Mouse (Mus musculus) hematopoietic stem cell, adult 5-6 weeks (primary cell): ENCODE measurements around the gene Col24a1. TPM values are rescaled to one million over a fixed set of nuclear protein-coding genes. Genes with fewer than 3 reads are reported as not detected.

Experiments used
- ATAC-seq, 2 experiments: fragments of 125-278 bp in 1 of 2; replicated peaks in 1 of 2; 2 replicates each; pipeline ENCODE4 v1.8.0; 2016 to 2017; ENCODE audit warnings: inconsistent platforms in 2 of 2, mild to moderate bottlenecking in 2 of 2, moderate number of reproducible peaks in 2 of 2, low read depth in 1 of 2, moderate TSS enrichment in 1 of 2; ENCODE audit not compliant: low FRiP score in 2 of 2, poor library complexity in 2 of 2, severe bottlenecking in 2 of 2, insufficient read depth in 1 of 2, low TSS enrichment in 1 of 2
- total RNA-seq: library from RNA; stranded (forward); fragments of 172-1452, 232-1000 nt; gene quantifications from 2 replicates; pipeline ENCODE4 v1.2.3, GENCODE M21; 2017

The Col24a1 gene
- not detected in 2 replicates for total RNA-seq

DNA sequence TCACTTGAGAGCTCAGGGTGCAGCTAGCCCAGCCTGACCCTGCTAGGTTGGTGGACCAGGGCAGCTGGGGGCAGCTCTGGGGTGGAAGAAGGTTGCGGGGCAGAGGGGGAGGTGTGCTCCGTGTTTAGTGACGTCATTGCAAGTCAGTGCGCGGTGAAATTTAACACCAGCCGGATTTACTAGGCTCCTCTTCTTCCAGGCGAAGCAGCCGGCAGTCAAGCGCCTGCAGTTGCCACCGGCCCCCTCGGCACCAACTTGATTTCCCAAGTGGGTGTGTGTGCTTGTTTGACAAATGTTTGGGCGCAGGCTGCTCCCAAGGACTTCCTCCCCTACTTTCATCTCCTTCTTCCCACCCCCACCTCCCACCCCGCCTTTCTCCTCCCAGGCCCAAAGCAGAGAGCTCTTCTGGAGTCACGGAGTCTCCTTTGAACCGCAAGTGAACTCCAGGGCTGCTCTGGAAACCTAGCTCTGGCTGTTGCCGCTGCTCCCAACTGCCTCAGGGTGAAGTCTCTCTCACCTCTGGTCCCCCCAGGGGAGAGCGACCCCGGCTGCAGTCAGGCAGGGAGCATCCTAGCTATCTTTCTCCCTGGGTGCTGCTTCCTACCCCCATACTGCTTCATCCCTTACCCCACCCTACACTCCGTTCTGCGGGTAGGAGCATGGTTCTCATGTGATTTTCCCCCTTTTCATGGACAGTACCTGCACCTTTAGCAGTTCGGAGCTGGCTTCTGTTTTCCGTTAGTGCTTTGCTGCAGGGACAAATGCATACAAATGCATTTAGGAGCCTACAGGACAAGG lies at the start of gene Col24a1:
Gene Col24a1, plus strand, starts transcription at position 136 of the 798 bp plus-strand sequence.
- ATAC-seq: peak in 1 of 2 experiments; percentile 53; a peak in 3 of 4 replicates

GRCm38 (mm10) chr3:145248040-145248439 lies 44.2 kb upstream of the Col24a1 start:
- ATAC-seq: no peak

DNA sequence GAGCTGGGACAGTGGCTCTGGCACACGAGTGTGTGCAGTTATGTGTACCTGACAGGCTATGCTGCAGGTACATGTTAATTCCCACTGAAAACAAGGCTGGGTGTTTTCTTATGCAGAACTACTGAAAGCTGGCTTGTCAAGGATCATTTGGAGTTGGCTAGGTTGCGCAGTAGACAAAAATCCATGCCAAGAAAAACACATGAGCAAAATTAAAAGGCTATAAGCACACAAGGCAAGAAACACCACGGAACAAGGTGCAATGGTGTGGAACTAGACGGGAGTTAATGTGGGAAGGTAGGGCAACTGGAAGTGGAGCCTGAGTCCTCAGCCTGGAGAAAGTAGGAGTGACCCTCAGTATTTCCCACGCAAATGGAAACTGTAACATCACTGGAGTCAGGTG lies 39.2 kb upstream of the Col24a1 start:
- no peak for ATAC-seq

- no peak for ATAC-seq
Observed at GRCm38 (mm10) chr3:145254764-145255396, 37.4 kb upstream of the Col24a1 start.

DNA sequence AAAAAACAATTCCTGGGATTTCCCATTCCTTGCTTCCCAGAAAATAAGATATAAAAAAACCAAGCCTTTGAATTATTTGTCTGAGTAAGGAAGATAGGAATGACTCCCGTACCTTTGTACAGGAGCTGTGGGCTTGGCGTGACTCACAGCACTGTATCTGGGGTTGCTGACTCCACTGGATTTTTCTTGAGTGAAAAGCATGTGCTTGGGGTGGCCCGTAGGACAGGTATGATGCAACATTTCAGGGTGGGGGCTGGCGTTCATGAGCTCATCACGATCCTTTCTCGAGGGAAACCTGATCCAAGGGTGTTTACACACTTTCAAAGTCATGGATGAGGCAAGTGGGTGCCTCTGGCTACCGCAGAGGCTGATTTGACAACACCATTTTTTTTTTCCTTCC lies 35.6 kb upstream of the Col24a1 start:
- no peak for ATAC-seq

GRCm38 (mm10) chr3:145259678-145260077 lies 32.6 kb upstream of the Col24a1 start:
- ATAC-seq: no peak

GRCm38 (mm10) chr3:145263131-145263530 lies 29.1 kb upstream of the Col24a1 start:
- ATAC-seq: no peak

DNA sequence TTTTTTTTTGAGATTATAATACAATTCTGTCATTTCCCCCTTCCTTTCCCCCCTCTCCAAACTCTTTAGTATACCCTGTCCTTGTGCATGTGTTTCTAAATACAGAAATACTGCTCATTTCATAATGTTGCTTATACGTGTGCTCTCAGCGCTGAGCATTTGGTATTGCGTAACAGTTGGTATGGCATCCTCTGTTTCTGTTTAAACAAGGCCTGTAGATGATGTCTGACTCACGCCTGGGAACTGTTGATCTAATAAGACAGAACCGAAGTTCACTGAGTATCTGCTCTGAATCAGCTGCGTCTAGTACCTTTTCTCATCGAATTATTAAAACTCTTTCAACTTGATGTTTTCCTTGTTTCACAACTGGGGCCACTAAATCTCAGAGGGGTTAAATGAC lies 24.2 kb upstream of the Col24a1 start:
- no peak for ATAC-seq

DNA sequence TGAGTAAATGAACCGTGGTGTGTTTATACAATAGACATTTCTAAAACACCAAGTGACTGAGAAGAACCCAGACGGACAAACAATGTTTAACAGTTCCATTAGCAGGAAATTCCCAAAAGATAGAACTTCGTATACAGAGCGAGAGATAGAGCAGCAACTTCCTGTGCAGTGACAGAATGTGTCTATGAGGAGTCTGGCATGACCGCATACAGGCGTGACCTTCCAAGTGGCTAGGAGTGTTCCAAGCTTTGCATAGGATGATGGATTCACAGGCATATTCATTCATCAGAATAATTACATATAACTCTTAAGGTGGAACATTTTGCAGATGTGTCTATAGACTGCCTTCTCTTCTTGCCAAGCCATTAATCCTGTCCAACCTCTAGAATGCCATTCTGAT lies 18.1 kb upstream of the Col24a1 start:
- no peak for ATAC-seq

DNA sequence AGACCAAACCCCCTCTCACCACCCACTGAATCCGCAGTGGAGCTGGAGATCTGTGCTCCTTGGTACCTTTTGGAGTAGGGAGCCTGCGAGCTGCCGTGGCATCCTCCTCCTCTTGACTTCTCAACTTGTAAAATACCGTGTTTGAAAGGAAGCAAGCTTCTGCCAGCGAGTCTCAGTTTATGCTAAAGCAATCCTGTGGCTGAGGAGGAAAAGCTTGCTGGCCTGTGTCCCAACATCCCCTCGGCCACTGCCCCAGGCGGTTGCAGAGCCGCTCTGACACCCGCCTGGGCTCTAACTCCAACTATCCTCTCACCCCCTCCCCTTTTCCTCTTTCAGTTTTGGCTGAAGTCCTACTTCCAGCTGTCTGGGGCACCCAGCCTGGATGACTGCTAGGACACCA lies 935 bp downstream of the Col24a1 start:
- 0 out of 4 replicates have a peak, but pooled peaks of 1 of the 2 experiments have one; percentile 11 for ATAC-seq

DNA sequence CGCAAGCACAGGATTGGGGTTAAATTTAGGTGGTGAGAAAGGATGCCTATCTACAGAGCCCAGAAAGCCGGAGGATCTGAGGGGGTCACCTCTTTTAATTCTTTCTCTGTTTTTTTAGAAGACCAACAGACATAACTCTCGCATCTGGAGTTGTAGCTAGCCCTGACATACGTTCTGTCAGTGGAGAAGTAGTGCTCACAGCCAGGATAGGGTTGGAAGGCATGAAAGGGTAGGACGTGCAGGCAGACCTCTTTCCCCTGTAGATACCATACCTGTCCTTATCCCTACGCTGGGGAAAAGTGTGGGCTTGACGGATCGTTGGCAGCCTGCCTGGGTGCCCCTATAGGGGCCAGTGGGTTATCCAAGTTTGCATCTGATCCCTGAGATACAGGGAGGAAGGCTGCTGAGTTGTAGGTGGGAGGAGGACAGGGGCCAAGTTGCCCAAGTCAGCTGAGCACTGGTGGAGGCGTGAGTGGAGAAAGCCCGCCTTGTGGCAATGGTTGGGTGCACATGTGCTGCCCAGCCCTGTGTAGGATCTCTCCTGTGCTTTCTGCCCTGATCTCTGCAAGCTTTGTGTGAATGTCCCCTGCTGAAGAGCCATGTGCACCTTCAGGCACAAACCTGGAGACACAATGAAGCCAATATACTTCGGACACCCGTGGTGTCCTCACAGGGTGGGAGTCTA lies 1.5 kb downstream of the Col24a1 start:
- ATAC-seq: no peak; a peak in 1 of 4 replicates

DNA sequence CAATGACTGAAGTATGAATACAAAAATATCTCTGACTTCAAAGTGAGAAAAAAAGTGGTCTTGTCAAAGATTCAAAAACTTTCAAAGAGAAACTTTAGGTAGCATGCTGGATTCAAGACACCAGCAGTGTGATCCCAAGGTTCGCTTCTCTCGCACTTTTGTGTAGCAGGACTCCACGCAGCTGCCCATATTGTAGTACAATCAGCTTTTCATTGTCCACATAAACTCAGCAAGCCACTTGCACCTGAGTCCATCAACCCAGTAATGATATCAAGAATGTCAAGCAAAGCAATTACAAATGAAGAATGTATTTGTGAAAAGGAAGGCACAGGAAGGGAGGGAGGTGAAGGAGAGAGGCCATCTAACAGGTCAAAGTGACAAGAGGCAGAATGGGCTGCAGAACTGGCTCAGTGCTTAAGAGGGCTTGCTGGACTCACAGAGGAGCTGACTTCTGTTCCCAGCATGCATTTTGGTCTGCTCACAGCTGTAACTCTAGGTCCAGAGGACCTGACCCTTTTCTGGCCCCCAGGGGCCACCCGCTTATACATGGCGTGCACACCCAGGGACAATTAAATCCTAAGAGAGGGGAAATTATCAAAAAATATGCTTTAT lies 7.8 kb downstream of the Col24a1 start:
- no peak for ATAC-seq

DNA sequence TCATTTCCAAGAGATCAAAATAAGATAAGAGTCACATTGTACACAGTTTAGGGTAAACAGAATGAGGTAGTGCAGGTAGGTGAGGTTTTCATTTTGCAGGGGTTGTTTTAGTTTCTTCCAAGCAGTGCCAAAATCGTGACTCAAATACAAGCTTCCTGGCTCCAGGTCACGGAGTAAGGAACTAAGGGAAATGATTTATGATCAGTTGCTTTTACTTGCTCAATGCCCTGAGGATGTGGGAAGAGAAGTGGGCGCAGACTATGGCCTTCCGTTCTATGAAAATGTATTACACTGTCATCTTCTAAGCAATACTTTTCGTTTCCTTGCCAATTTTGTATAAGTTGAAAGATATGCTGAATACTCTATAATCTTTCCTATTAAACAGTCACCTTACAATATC lies 13.0 kb downstream of the Col24a1 start:
- ATAC-seq: peak; percentile 22 to 66

- peak in 1 of 2 experiments; percentile 57; a peak in 2 of 4 replicates for ATAC-seq
Observed at GRCm38 (mm10) chr3:145307209-145307608, 14.9 kb downstream of the Col24a1 start.

- ATAC-seq: no peak
Observed at GRCm38 (mm10) chr3:145320587-145321274, 28.5 kb downstream of the Col24a1 start.

DNA sequence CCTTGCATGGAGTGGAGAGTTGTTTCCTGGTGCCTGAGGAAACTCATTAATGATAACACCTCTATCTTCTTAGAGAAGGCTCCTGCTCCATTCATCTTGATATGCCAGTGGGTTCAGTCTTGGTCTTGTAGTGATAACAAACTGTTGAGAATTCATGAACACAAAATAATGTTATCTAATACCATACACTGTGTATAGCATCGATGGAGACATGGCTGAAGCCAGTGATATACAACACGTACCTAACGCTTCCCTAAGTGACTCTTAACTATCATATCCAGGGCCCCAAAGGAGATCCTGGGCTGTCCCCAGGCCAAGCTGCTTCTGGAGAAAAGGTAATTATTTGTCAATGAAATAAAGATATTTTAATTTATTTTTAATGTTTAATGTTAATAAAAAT lies 33.1 kb downstream of the Col24a1 start:
- no peak for ATAC-seq

DNA sequence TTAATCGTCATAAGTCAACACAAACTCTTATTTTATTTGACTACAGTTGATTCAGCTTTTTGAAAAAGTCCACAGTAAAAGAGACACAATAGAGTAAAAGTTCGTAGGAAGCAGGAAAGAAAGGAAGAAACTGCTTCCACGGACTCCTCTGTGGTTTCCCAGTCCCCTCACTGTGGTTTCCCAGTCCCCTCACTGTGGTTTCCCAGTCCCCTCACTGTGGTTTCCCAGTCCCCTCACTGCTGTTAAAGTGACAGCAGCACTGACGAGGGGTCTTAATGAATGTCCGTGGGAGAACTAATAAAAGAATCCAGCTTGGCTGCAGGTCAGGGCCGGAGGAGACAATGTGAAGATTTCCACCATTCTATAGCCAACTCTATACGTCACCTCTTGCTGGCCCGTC lies 39.4 kb downstream of the Col24a1 start:
- peak; percentile 40 to 42 for ATAC-seq
